Mouse (Mus musculus) adrenal gland, adult 18-20 months (tissue): ENCODE results near the gene Cdhr5. TPM values are rescaled to one million over a fixed set of nuclear protein-coding genes. Genes with fewer than 3 reads are reported as not detected.

Experiments
- DNase-seq, 2 experiments: peaks; one replicate each; pipeline ENCODE4 v3.0.0; 2021 to 2022; ENCODE audit warnings: low spot score in 2 of 2
- microRNA-seq, 2 experiments: library from miRNA; unstranded; fragments of <30 nt; microRNA quantifications; one replicate each; pipeline ENCODE4 v1.2.0; 2021; ENCODE audit warnings: borderline number of aligned reads in 2 of 2
- total RNA-seq, 2 experiments: library from RNA; stranded (reverse); gene quantifications; 1 replicate in 1 of 2; 2 replicates in 1 of 2; pipeline ENCODE4 v1.2.3; 2021

The Cdhr5 gene
- total RNA-seq, 2 experiments from 2014 or later, result 1.6 to 9.5 TPM

DNA sequence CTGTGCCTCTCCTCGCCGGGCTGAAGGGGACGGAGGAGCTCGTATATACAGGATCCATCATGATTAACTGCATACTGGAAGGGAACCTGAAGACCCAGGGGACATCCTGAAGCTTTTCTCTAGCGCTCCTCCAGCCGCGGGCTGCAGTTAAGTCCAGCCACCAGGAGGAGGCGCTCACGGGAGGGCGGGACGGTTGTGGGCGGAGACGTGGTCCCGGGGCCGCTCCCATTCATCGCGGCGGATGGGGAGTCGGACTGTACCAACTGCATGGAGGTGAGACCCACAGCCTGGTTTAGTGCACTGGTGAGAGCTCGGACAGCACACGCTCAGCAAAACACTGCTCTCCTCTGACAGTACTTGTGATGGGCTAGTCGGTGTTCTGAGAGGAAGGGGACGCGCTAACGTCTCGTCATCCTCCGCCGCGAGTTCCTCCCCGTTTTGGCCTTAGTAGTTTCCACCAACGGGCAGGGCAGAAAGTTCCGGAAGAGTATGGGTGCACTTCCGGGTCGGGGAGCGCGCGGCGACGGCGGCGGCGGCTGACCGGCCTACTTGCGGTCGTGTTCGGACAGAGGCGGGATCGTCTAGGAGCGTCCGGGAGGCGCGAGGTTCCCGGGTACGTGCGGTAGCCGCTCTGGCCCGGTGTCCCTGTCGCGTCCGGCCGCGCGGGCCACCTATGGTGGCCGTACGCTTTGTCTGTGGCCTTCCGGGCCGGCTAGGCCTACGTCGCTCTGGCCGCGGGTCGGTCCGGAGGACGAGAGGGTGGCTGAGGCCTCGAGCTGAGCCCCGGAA lies 48.1 kb downstream of the Cdhr5 start, which contains the start of gene Phrf1:
Gene Phrf1 (plus strand): TSS at position 506 of the 789 bp plus-strand sequence.
- DNase-seq, result peak; percentile 96 to 97

GRCm38 (mm10) chr7:141227796-141228195 lies 48.8 kb downstream of the Cdhr5 start:
- DNase-seq, result no peak

DNA sequence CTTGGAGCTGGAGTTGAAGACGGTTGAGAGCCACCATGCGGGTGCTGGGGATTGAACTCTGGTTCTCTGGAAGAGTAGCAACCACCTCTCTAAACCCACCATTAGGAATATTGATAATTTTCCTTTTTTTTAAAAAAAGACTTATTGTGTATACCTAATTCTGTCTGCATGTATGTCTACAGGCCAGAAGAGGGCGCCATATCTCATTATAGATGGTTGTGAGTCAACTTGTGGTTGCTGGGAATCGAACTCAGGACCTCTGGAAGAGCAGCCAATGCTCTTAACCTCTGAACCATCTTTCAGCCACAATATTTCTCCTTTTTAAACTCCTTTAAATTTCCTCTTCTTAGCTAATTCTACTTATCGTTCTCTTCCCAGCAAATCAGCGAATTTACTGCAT lies 50.1 kb downstream of the Cdhr5 start:
- DNase-seq, result no peak

GRCm38 (mm10) chr7:141222696-141223215 lies 53.8 kb downstream of the Cdhr5 start:
- no peak for DNase-seq

DNA sequence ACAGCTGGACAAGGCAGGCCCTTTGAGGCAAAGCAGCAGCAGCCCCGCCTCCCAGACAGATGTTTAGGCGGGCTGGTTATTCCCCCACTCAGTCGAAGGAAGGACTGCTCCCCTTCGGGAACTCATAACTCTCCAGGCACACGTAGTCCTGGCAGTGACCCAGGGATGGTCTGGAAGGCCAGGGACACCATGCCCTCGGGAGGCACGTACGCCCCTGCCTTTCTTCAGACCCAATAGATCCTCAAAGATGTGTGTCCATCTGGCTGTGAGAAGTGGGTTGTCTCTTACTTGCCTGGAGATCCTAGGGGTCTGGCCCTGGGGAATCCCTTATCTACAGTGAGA lies 54.5 kb downstream of the Cdhr5 start:
- no peak for DNase-seq

DNA sequence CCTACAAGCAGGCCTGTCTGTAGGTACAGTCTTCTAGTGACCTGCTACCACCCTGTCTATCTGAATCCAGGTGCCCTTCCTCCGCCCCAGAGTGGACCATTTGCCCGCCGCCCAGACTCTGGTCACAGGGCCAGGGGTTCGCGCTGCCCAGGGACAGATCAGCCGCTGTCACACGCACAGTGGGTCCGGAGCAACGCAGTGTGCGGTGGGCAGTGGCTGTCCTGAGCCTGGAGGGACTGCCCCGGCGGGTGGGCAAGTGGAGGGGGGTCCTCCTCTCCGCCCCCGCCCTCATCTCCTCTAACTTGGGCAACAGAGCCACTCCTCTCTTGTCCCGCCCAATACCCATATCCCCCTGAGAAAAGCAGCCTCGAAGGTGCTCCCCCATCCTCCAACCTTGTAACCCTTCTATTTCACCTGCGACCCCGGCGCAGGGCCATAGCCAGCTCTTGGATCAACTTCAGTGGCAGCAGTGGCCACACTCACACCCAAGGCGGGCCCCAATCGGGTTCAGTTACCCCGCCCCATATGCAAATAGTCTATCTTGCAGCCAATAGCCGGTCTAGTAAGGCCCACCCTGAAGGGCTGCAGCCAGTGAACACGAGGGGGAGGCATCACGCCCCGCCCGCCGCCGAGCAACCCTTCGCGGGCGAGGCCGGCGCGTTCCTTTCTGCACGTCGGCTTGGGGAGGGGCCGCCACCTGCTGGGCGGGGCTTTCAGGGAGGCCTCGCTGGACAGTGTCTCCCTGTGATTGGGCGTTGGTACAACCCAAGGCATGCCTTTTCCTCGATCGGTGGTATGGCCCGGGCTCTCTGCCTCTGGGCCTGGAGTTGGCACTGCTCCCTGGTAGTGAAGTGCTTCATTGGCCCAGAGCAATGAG lies 55.1 kb downstream of the Cdhr5 start:
- peak; percentile 89 to 90 for DNase-seq

GRCm38 (mm10) chr7:141220377-141220776 lies 56.2 kb downstream of the Cdhr5 start:
- no peak for DNase-seq

GRCm38 (mm10) chr7:141219558-141220099 lies 57.0 kb downstream of the Cdhr5 start:
- DNase-seq, result no peak

Small RNA genes lying within 50 kb of the gene (microRNA-seq; reads per million reads assigned to microRNA genes)
- 234 to 362 reads per million in 2 experiments for gene Mir210

Other genes with a start within 250 kb of the Cdhr5 start
- gene Gm17387, start 247.7 kb downstream of the Cdhr5 start, total RNA-seq, result not detected
- gene B4galnt4, start 215.7 kb downstream of the Cdhr5 start, total RNA-seq, result 1 to 10 TPM; 1.3 to 2.7 TPM
- 1 to 10 TPM; 1.8 to 3.3 TPM for gene Pkp3, start 198.6 kb downstream of the Cdhr5 start, total RNA-seq
- 1 to 10 TPM; 2.0 to 2.7 TPM for gene Sigirr, start 176.2 kb downstream of the Cdhr5 start, total RNA-seq
- under 1 TPM; 0.20 to 0.32 TPM for gene Ano9, start 159.0 kb downstream of the Cdhr5 start, total RNA-seq
- 10 to 100 TPM; 39.2 to 40.4 TPM for gene Ptdss2, start 154.4 kb downstream of the Cdhr5 start, total RNA-seq
- gene Rnh1, start 103.9 kb downstream of the Cdhr5 start, total RNA-seq, result 100 to 1,000 TPM; 218 to 327 TPM
- 10 to 100 TPM; 87.8 to 99.7 TPM for gene Hras, start 82.8 kb downstream of the Cdhr5 start, total RNA-seq
- gene Lrrc56, start 82.6 kb downstream of the Cdhr5 start, total RNA-seq, result 1 to 10 TPM; 3.9 to 6.9 TPM
- under 1 TPM; 0.13 to 0.33 TPM for gene Lmntd2, start 62.7 kb downstream of the Cdhr5 start, total RNA-seq
- gene Rassf7, start 60.9 kb downstream of the Cdhr5 start, total RNA-seq, result 1 to 10 TPM; 1.4 to 2.6 TPM
- gene Phrf1, start 48.0 kb downstream of the Cdhr5 start, total RNA-seq, result 10 to 100 TPM; 75.8 to 76.0 TPM
- 1 to 10 TPM; 7.9 to 8.4 TPM for gene Irf7, start 10.3 kb downstream of the Cdhr5 start, total RNA-seq
- not detected for gene Sct, start 2.3 kb upstream of the Cdhr5 start, total RNA-seq
- under 1 TPM; 0.19 to 0.27 TPM for gene Drd4, start 15.2 kb upstream of the Cdhr5 start, total RNA-seq
- 10 to 100 TPM; 21.9 to 30.3 TPM for gene Deaf1, start 50.9 kb upstream of the Cdhr5 start, total RNA-seq
- gene Tmem80, start 51.0 kb upstream of the Cdhr5 start, total RNA-seq, result 10 to 100 TPM; 25.7 to 25.9 TPM
- 1 to 10 TPM; 1.9 to 2.7 TPM for gene Eps8l2, start 62.1 kb upstream of the Cdhr5 start, total RNA-seq
- 100 to 1,000 TPM; 677 to 814 TPM for gene Taldo1, start 115.4 kb upstream of the Cdhr5 start, total RNA-seq
- gene Gatd1, start 137.3 kb upstream of the Cdhr5 start, total RNA-seq, result 10 to 100 TPM; 25.5 to 35.3 TPM
- 1 to 10 TPM; 1.7 to 2.4 TPM for gene Cend1, start 152.7 kb upstream of the Cdhr5 start, total RNA-seq
- gene Slc25a22, start 161.1 kb upstream of the Cdhr5 start, total RNA-seq, result 100 to 1,000 TPM; 104 to 105 TPM
- 1 to 10 TPM; 1.1 to 1.4 TPM for gene Pidd1, start 167.2 kb upstream of the Cdhr5 start, total RNA-seq
- gene Rplp2, start 170.6 kb upstream of the Cdhr5 start, total RNA-seq, result 1,000 to 10,000 TPM in 1 of 2 experiments, 100 to 1,000 TPM in 1; 949 to 1,096 TPM
- 1,000 to 10,000 TPM in 1 of 2 experiments, 100 to 1,000 TPM in 1; 739 to 1,290 TPM for gene Pnpla2, start 178.4 kb upstream of the Cdhr5 start, total RNA-seq
- 10 to 100 TPM; 11.2 to 12.5 TPM for gene Cracr2b, start 184.3 kb upstream of the Cdhr5 start, total RNA-seq
- 100 to 1,000 TPM; 317 to 379 TPM for gene Cd151, start 190.6 kb upstream of the Cdhr5 start, total RNA-seq
- 100 to 1,000 TPM; 104 to 114 TPM for gene Polr2l, start 198.3 kb upstream of the Cdhr5 start, total RNA-seq
- 10 to 100 TPM; 49.6 to 61.3 TPM for gene Tspan4, start 198.5 kb upstream of the Cdhr5 start, total RNA-seq